Mouse (Mus musculus): Measurements from ENCODE around the gene Itga1. TPM values are rescaled to one million over a fixed set of nuclear protein-coding genes. Genes with fewer than 3 reads are reported as not detected.

Gene Itga1
- polyA plus RNA-seq (2017; shearing (Covaris generic)), result under 1 TPM; 0.42 to 0.97 (median 0.77) TPM

DNA sequence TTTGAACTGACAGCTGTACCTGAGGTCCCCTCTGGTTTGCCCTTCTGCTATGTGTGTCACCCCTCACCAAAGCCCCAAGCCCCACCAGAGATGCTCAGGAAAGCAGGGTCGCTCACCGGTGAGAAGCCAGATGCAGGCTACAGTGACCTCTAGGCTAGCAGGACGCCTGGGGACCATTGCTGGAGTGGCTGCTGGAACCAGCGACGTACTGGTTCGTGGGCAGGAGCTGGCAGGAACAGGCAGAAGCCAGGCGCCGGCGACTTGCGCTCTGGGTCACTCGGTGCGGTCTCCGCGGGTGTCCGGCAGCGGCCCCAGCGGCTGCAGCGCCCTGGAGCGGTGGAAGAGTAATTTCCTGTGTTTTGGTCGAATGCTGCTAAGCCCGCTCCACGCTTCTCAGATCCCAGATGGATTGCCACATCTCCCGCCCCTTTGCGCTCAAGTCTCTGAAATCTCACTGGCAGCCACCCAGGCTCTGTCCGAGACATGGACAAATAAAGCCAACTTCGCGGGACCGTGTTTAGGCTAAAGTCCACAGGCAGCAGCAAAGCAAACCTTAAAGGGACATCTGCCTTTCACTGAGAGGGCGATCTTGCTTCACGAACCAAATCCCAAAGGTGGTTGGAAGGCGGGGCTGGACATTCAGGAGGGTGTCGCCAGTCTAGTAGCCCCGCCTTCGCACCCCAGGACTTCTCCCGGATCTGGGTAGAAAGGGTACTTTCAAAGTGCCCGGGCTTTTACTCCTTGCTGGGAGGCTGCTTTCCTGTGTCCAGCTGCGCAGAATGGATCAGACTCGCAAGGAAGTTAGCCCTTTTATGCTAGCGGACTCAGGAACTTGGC lies at the start of gene Itga1, which contains the start of gene Gm49395:
Gene Itga1, minus strand, starts transcription at position 610 of the 837 bp plus-strand sequence.
Gene Gm49395, minus strand, starts transcription at position 567 of the 837 bp plus-strand sequence.
- no peak for ATAC-seq

DNA sequence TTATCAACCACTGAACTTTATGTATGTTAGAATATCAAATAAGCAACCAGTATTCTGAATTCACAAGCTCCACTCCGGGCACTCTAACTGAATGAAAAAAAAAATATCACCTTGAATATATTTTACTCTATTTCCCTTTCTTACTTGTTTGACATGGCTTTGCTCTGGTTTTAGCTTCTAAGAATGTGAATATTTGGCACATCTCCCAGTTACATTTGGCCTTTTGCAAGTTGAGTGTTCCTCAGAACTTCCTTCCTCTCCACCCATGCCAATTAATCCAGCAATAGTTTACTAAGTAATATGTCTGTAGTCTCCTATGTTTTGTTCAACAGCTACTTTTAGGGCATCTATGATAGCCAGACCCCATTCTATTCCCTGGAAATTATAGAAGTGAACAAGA lies 48.8 kb upstream of the Itga1 start:
- ATAC-seq, result no peak

DNA sequence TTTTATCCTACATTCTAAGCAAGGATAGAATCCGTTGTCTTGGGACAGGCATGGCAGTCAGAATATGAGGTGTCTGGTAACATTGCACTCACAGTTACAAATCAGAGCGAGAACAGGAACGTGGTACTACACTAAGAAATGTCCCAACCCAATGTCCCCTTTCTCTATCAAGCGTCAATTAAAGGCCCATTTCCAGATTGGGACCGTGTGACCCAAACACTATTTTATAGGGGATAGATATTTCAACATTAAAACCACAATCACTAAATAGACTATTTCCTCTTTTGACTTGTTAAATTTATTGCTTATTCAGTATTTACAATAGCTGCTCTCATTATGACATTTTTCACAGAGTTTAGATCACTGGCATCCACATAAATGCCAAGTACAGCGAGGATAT lies 48.1 kb upstream of the Itga1 start:
- ATAC-seq, result no peak

DNA sequence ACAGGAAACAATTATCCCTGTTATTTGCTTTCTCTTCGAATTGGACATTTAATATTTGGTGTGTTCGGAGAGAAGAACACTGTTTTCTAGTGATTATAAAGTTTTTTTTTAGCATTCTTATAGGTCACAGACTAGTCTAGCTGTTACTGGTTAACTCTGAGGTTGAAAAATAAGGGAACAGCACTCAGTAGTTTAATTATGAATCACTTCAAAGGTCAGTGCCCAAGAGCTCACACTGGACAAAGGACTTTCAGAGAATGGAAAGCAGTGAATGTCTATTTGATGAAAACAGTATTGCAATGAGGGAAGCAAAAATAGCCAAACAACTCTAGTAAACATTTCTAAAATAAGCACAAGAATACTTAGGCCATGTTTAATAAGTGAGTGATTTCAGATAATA lies 41.8 kb upstream of the Itga1 start:
- no peak for ATAC-seq

DNA sequence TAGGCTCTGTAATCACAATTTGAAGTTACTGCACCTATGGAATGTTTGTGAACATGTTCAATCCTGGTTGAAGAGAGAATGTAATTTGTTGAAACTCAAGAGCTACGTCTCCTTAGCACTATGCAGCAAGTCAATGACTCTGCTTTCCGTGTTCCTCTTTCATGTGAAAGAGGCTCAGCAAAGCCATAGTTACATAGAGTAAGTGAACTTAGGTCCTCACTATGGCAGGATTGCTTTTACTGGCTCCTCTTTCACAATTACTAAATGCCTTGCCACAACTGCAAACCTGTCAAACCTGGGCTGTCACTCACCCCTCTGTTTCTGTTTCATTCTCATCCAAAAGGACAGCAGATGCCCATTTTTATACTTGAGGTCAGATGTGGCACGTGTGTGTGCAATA lies 40.3 kb upstream of the Itga1 start:
- no peak for ATAC-seq

DNA sequence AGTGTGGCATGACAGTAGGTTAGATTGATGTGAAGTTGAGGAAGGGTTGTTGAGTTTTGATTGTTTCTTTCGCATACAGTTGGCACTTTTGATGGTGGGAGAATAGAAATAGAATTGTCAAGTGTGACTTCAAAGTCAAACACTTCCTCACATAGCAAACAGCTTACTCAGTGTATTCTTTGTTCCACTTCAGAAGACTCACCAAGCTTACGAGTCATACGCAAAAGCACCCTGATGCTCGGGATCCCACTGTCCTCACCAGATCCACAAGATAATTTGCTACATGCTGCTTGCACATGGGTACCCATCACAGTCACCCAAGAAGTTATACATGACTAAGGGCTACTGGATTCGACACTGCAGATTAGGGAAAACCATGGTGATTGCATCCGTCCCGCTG lies 36.7 kb upstream of the Itga1 start:
- ATAC-seq, result no peak

DNA sequence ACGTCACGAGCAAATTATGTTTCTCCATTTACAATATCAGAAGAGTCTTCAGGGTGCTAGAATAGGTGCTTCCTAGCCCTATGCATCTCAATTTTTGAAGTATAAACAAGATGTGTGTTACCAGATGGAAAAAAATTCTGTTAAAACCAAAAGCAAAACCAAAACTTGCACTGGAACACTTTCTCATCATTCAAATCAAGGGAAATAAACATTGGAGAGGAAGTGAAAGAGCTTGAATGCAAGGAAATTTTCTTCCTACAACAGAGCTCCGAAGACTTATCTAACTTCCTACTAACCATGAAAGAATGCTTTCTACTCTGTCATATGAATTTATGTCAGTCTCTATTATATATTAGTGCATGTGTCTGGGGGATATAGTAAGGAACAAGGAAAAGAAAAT lies 35.0 kb upstream of the Itga1 start:
- no peak for ATAC-seq

DNA sequence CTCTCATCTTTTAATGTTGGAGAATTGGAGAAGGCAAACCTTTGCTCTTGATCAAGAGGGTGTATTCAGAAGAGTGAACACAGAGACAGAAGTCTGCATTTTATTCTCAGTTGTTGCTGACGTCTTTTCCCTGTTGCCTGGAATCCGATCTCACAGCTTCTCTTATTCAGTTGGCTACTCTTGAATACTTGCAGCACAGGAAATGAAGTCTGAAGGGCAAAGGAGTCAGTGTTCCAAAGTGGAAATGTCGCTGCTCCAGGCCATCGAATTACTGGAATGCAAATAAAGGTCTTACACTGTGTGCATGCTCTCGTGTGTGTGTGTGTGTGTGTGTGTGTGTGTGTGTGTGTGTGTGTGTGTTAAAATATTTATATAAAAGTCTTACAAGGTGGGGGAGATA lies 30.7 kb upstream of the Itga1 start:
- ATAC-seq, result no peak

DNA sequence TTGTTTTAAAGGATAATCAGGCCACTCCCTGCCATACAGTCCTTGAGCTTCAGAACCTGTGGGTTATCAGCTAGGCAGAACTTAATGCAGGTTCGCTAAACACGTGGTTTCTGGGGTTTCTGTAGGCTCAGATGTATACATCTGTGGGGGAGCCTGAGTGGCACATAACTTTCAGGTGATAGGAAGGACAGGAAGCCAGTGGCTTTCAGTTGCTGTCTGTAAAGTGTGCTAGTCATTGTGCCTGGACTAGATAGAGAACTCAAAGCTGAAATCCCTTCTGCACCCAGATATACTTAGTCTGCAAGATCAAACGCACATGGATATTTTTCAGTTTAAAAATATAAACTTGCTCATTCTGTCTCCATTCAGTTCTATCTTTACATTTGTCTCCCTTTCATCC lies 29.6 kb upstream of the Itga1 start:
- ATAC-seq, result no peak

DNA sequence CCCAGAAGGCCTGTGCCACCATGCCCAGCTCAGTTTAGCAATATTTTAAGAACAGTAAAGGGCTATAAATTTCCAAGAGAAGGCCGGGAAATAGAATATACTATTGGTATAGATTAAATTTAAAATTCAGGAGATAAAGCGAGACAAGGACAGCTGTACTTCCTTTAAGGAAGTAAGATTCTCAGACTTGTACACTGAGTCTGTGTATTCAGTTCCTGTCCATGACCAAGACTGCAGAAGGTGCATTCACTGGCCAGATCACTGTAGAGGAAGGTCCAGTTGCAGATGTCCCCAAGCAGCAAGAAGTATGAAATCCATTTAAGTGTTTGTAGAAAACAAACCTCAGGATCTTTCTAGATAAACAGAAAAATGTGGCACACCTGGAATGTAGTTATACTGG lies 28.3 kb upstream of the Itga1 start:
- no peak for ATAC-seq

DNA sequence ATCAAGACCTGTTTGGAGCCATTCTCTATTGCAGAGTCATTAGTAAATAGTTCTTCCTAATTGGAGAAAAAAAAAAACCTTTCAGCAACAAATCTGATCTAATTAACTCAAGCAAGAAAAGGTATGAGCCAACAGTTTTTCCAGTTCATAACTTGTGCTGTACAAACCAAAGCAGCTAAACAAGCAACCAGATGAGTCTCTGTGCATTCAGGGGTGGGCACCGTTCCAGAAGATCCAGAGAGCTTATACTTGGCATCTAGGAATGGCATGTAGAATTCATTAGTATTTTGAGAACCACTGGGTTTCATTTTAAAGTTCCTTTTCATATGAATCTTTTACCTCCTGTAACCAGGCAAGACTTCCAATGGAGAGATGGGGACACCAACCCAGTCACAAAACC lies 26.1 kb upstream of the Itga1 start:
- no peak for ATAC-seq

DNA sequence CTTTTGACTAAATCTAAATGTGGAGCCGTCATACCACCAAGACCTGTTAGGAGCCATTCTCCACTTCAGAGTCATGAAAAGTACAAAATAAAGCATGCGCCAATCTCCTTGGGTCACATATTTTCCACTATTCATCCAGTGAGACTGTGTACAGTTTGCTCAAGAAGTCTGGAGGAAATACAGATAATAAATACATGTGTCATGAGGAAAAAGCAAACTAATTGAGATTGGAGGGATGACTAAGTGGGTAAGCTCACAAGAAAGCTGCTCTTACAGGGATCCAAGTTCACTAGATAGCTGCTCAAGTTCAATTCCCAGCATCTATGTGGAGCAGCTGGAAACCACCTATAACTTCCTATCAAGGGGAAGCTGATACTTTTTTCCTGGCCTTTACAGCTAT lies 24.8 kb upstream of the Itga1 start:
- no peak for ATAC-seq

DNA sequence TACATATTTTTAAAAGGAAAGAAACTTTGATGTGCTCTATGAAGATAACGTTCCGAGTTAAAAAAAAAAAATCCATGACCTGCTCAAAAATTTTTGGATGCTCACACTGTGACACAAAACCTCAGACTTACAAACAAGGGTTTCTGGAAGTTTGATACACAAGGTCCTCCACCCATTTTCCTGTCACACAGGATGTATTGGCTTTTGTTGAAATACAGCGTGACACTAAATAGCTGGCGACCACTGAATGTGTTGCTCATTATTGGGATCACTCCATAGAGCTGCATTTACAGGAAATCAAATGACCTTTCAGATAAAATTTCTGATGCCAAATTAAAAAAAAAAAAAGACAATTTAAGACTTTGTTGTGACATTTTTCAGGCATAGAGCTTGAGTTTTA lies 23.4 kb upstream of the Itga1 start:
- ATAC-seq, result no peak

DNA sequence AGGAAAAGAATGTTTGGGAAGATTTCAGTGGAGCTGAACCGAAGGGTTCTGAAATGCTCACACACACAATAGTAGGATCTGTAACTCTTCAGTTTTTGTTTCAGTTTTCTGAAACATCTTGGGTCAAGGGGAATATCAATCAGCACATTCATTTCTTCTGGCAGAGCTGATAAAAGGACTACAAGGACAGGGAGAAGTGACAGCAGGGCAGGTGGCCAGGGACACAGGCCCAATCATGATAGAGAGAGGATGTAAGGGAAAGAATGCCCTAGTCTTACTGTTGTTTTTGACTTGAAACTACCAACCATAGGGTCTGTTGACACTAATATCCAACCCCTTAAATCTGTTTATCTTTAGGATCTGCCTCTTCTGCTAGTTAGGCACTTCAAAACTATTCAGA lies 22.8 kb upstream of the Itga1 start:
- ATAC-seq, result no peak

DNA sequence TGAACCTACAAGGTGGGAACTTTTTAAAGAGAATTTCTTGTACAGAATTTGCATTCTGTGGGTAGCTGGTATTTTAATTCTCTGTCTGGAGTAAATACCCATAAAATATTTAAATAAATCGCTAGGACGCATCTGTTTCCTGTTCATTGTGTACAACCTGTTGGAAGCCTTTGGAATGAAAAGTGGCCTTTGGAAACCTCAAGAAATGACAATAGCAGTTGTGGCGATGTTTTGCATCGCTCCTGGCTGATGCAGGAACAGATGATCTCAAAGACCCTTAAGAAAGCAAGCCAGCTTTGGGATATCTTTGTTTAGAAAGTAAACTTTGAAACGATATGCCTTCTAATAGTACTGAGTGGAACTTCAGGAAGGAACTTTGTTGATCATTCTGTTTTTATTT lies 17.0 kb upstream of the Itga1 start:
- ATAC-seq, result no peak

DNA sequence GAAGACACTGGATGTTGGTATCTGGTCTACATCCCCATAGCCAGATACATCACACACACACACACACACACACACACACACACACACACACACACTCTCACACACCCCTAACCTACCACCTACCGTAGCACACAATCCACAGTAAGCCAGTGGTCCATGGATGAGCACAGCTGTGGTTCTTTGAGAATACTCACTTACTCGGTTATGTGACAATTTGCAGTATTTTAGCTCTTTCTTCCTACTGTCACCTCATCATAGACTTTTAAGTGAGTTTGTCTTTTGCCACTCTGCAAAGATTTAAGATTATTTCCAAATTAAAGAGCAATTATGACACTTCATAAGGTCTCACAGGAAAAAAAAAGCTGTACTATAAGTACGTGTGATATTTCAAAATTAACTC lies 16.4 kb upstream of the Itga1 start:
- no peak for ATAC-seq

DNA sequence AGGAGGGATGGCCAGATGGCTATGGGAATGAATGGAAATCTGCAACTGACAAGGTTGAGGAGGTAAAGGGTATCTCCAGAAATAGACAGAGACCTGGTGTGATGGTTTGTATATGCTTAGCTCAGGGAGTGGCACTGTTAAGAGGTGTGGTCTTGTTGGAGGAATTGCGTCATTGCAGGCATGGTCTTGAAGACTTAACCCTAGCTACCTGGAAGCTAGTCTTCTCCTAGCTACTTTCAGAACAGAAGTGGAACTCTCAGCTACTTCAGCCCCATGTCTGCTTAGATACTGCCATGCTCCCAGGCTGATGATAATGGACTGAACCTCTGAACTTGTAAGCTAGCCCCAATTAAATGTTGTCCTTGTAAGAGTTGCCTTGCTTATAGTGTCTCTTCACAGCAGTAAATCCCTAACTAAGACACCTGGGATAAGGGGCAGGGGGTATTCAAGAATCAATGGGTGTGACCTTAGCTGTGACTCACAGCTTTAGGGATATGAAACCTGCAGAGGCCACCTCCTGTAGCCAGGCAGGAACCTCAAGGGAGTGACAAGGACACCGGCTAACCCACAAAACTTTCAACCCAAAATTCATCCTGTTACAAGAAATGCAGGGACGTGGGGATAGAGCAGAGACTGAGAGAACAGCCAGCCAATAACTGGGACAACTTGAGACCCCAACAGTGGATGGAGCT lies 15.3 kb upstream of the Itga1 start:
- no peak for ATAC-seq

DNA sequence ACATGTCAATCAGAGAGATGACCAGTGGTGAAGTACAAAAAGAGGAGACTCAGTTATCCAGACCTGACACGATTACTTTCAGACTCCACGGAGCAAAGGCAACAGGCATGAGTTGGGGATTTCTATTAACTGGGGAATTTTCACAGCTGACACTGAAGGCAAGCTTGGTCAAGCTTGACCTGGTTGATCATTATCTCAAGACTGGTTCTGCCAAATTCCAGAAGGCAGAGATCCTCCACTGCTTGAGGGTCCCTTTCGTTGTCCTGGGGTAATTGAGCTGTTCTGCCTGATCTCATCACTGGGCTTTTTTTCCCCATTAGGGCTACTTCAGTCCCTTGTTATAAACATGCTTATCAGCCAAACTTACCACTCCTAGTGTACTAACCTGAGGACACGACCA lies 7.9 kb upstream of the Itga1 start:
- ATAC-seq, result no peak

DNA sequence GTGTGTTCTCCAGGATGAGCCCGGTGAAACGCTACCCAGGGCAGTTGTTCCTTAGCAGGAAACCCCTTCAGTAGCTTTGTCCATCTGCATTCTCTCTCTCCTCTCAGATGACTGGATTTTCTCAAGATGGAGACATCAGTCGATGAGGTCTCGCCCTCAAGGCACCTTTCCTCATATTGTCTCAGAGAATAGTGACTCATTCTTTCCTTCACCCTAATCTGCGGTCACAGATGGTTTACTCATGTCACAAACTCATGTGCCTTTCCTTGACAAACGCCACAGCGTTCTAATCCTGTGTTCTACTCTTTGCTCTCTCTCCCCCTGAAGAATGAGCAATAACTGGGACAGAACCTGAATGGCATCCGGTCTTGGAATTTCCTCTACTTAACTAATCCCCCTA lies 5.7 kb upstream of the Itga1 start:
- peak; percentile 67 for ATAC-seq

DNA sequence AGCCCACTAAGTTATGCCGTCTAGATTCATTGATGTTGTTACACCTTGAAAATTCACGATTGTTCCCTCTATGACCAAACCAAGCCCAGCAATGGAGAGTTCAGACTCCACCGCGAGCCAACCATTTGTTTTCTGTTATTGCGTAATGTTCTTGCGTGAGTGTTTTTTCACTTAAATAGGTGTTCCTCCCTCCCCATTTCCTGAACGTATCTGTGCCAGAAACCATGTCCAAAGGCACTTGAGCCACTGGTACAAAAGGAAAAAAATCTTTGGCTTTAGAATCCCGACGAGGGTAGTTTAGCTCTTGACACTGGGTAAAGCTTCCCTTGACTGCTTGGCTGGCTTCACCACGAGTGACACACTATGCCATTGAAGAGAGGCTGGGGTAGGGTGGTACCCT lies 4.4 kb upstream of the Itga1 start:
- no peak for ATAC-seq

DNA sequence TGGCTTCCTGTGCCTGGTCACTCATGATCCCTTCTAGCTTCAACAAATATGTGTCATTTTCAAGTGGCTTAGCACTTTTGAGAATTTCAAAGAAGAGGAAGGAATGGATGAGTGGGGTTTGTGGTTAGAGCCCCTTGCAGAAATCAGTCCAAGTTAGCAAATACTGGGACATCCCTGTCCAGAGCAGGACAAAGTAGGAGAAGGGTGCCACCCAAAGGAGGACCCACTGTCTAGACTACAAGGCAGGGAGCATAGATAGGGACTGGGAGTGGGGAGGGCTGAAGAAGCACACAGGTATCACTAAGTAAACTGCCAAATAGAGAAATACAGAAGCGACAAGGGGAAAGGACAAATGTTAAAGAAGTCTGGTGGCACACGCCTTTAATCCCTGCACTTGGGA lies 990 bp upstream of the Itga1 start:
- no peak for ATAC-seq

DNA sequence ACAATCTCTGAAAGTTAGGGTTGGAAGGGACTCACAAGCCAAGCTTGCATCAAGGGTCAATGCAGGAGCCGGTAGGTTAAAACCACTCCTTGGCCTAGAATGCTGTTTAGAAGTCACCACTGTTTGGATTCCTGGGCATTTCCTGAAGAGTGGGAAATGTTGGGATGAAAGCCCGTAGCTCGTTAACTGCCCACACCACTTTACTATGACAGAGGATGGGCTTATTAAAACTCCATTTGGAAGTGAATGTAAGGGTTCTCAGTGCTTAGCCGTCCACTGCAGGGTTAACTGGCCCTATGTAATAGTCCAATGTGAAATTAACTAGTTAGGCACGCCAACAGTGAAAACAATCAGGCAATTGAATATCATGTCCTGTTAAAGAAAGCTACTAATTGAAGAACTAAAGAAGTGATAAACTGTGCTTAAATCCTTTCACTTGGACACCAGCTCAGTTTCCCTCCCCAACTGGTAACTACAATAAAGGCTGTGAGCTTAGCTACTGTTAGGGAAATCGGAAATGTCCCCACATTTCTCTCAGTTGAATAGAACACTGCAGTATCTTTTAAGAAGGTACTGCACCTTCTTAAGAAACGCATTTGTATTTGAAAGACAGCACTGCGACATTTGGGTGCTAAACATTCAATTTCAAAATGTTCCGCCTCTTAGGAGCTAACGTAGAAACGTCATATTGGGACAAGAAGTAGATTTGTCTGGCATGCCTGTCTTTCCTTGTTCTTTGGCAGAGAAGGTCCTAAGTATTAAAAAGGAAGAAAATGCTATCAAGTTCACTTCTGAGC lies 1.2 kb downstream of the Itga1 start:
- ATAC-seq, result no peak

DNA sequence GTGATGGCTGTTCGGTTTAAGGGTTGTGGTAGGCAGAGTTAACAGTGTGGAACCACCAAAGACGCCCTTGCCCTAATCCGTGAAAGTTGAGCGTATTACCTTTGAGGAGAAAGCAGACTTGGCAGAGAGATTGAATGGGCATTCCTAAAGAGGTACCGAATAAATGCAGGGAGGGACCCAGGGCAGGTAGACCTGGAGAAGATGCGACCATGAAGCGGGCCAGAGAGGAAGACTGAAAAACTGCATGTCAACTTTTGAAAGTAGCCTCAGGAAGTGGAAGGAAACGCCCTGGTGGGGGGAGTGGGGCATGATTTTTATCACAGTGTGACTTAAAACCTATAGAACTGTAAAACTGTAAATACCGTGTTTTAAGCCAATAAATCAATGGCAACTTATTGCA lies 2.4 kb downstream of the Itga1 start:
- no peak for ATAC-seq

DNA sequence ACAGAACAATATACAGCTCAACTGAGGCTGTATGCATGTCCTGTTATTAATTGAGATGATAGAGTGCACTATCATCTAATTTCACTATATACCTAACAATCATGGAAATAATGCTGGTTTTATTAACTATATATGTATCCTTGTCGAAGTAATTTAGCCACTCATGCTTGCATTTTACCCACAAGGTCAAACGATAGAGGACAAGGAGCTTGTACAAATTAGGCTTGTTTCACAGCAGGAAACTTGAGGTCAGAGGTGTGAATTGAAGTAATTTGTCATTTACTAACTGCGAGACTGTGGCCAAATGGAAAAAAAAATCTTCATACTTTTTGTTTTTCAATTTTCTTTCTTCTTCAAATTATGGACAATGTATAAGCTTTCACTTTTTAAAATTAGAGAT lies 3.5 kb downstream of the Itga1 start:
- ATAC-seq, result no peak

Data from inflammation-experienced regulatory T-cells, adult 6 months (primary cell).